Mouse (Mus musculus): ENCODE data around the gene Snx30. TPM values are rescaled to one million over a fixed set of nuclear protein-coding genes. Genes with fewer than 3 reads are reported as not detected.

Snx30 gene
- polyA plus RNA-seq, 1 experiment from 2014 or later: 3.5 TPM

- no peak for TF ChIP-seq CTCF (IDR thresholded peaks at IDR 0.05; ENCODE audit: low read depth)
- TF ChIP-seq EP300 (optimal IDR thresholded peaks at IDR 0.05): no peak
- Histone ChIP-seq H3K9me3 (ENCODE audit: control insufficient read depth, low read length) (no peaks in the 10 kb centered on the region), H3K27ac (replicated peaks) (peak overlapping the region; percentile 80), H3K27me3 (ENCODE audit: control insufficient read depth, insufficient read depth, low read length) (no peaks in the 10 kb centered on the region), H3K4me2 (replicated peaks; ENCODE audit: low read depth) (no peak overlapping the region), H3K4me1 (replicated peaks; ENCODE audit: control insufficient read depth, insufficient read depth) (no peaks in the 10 kb centered on the region), H3K9ac (ENCODE audit: low read length) (no peak overlapping the region), H3K36me3 (ENCODE audit: control insufficient read depth, insufficient read depth, low read length) (peaks cover 2% of the 10 kb centered on the region; the same call in 1 of the 2 replicates), H3K4me3 (ENCODE audit: low read depth, low read length) (no peak overlapping the region)
- ATAC-seq (ENCODE audit: low FRiP score, low TSS enrichment): peak; percentile 85
- peak; percentile 64 for DNase-seq (ENCODE audit: low spot score)
- 56% methylated on average over 12 of the region's 12 CpGs for WGBS
Measured at GRCm38 (mm10) chr4:59897814-59898520, 92.3 kb downstream of the Snx30 start.

- H3K4me2 ChIP-seq (replicated peaks; ENCODE audit: low read depth): no peak overlapping the region
- TF ChIP-seq EP300 (optimal IDR thresholded peaks at IDR 0.05) (no peak), CTCF (IDR thresholded peaks at IDR 0.05; ENCODE audit: low read depth) (no peak)
- H3K27ac ChIP-seq (replicated peaks): peak overlapping the region; percentile 80
- peaks cover 2% of the 10 kb centered on the region; the same call in 1 of the 2 replicates for H3K36me3 ChIP-seq (ENCODE audit: control insufficient read depth, insufficient read depth, low read length)
- no peak overlapping the region for H3K4me3 ChIP-seq (ENCODE audit: low read depth, low read length)
- H3K9ac ChIP-seq (ENCODE audit: low read length): no peak overlapping the region
- ATAC-seq (ENCODE audit: low FRiP score, low TSS enrichment) (peak; percentile 62), DNase-seq (ENCODE audit: low spot score) (peak; percentile 21)
- H3K4me1 ChIP-seq (replicated peaks; ENCODE audit: control insufficient read depth, insufficient read depth): no peaks in the 10 kb centered on the region
- H3K27me3 ChIP-seq (ENCODE audit: control insufficient read depth, insufficient read depth, low read length): no peaks in the 10 kb centered on the region
- 65% methylated on average over 9 of the region's 9 CpGs for WGBS
- no peaks in the 10 kb centered on the region for H3K9me3 ChIP-seq (ENCODE audit: control insufficient read depth, low read length)
Measured at GRCm38 (mm10) chr4:59898521-59898919, 92.9 kb downstream of the Snx30 start.

- H3K27ac ChIP-seq (replicated peaks): no peak overlapping the region
- DNase-seq (ENCODE audit: low spot score): no peak
- no peak overlapping the region for H3K9ac ChIP-seq (ENCODE audit: low read length)
- H3K27me3 ChIP-seq (ENCODE audit: control insufficient read depth, insufficient read depth, low read length): no peaks in the 10 kb centered on the region
- no peak for ATAC-seq (ENCODE audit: low FRiP score, low TSS enrichment)
- no peak overlapping the region for H3K4me3 ChIP-seq (ENCODE audit: low read depth, low read length)
- 87% methylated on average over 6 of the region's 6 CpGs for WGBS
- no peaks in the 10 kb centered on the region for H3K9me3 ChIP-seq (ENCODE audit: control insufficient read depth, low read length)
- H3K36me3 ChIP-seq (ENCODE audit: control insufficient read depth, insufficient read depth, low read length): peaks cover 2% of the 10 kb centered on the region; the same call in 1 of the 2 replicates
- H3K4me2 ChIP-seq (replicated peaks; ENCODE audit: low read depth): no peak overlapping the region
- TF ChIP-seq CTCF (IDR thresholded peaks at IDR 0.05; ENCODE audit: low read depth) (no peak), EP300 (optimal IDR thresholded peaks at IDR 0.05) (no peak)
- H3K4me1 ChIP-seq (replicated peaks; ENCODE audit: control insufficient read depth, insufficient read depth): no peaks in the 10 kb centered on the region
Measured at GRCm38 (mm10) chr4:59901810-59902209, 96.2 kb downstream of the Snx30 start.

GRCm38 (mm10) chr4:59902547-59902946, 96.9 kb downstream of the Snx30 start:
- Histone ChIP-seq H3K9me3 (ENCODE audit: control insufficient read depth, low read length) (no peaks in the 10 kb centered on the region), H3K27ac (replicated peaks) (no peak overlapping the region), H3K9ac (ENCODE audit: low read length) (no peak overlapping the region), H3K27me3 (ENCODE audit: control insufficient read depth, insufficient read depth, low read length) (no peaks in the 10 kb centered on the region), H3K36me3 (ENCODE audit: control insufficient read depth, insufficient read depth, low read length) (peaks cover 2% of the 10 kb centered on the region; the same call in 1 of the 2 replicates), H3K4me3 (ENCODE audit: low read depth, low read length) (no peak overlapping the region), H3K4me2 (replicated peaks; ENCODE audit: low read depth) (no peak overlapping the region), H3K4me1 (replicated peaks; ENCODE audit: control insufficient read depth, insufficient read depth) (no peaks in the 10 kb centered on the region)
- no peak for ATAC-seq (ENCODE audit: low FRiP score, low TSS enrichment)
- no peak for DNase-seq (ENCODE audit: low spot score)
- 68% methylated on average over 6 of the region's 6 CpGs for WGBS
- TF ChIP-seq EP300 (optimal IDR thresholded peaks at IDR 0.05) (no peak), CTCF (IDR thresholded peaks at IDR 0.05; ENCODE audit: low read depth) (peak; percentile 45)

GRCm38 (mm10) chr4:59907092-59907491, 101.5 kb downstream of the Snx30 start:
- no peaks in the 10 kb centered on the region for H3K4me1 ChIP-seq (replicated peaks; ENCODE audit: control insufficient read depth, insufficient read depth)
- no peaks in the 10 kb centered on the region for H3K36me3 ChIP-seq (ENCODE audit: control insufficient read depth, insufficient read depth, low read length)
- H3K27ac ChIP-seq (replicated peaks): no peak overlapping the region
- H3K4me2 ChIP-seq (replicated peaks; ENCODE audit: low read depth): no peak overlapping the region
- ATAC-seq (ENCODE audit: low FRiP score, low TSS enrichment): no peak
- WGBS: 63% methylated on average over 6 of the region's 6 CpGs
- H3K9ac ChIP-seq (ENCODE audit: low read length): no peak overlapping the region
- DNase-seq (ENCODE audit: low spot score): no peak
- no peak overlapping the region for H3K4me3 ChIP-seq (ENCODE audit: low read depth, low read length)
- no peak for TF ChIP-seq CTCF (IDR thresholded peaks at IDR 0.05; ENCODE audit: low read depth)
- TF ChIP-seq EP300 (optimal IDR thresholded peaks at IDR 0.05): no peak
- H3K27me3 ChIP-seq (ENCODE audit: control insufficient read depth, insufficient read depth, low read length): no peaks in the 10 kb centered on the region
- no peaks in the 10 kb centered on the region for H3K9me3 ChIP-seq (ENCODE audit: control insufficient read depth, low read length)

- no peaks in the 10 kb centered on the region for H3K4me1 ChIP-seq (replicated peaks; ENCODE audit: control insufficient read depth, insufficient read depth)
- TF ChIP-seq CTCF (IDR thresholded peaks at IDR 0.05; ENCODE audit: low read depth) (no peak), EP300 (optimal IDR thresholded peaks at IDR 0.05) (no peak)
- H3K4me3 ChIP-seq (ENCODE audit: low read depth, low read length): no peak overlapping the region
- no peaks in the 10 kb centered on the region for H3K36me3 ChIP-seq (ENCODE audit: control insufficient read depth, insufficient read depth, low read length)
- H3K9ac ChIP-seq (ENCODE audit: low read length): no peak overlapping the region
- H3K4me2 ChIP-seq (replicated peaks; ENCODE audit: low read depth): no peak overlapping the region
- no peaks in the 10 kb centered on the region for H3K9me3 ChIP-seq (ENCODE audit: control insufficient read depth, low read length)
- DNase-seq (ENCODE audit: low spot score) (no peak), ATAC-seq (ENCODE audit: low FRiP score, low TSS enrichment) (0 out of 2 replicates have a peak, but pooled peaks have one; percentile 39)
- no peak overlapping the region for H3K27ac ChIP-seq (replicated peaks)
- H3K27me3 ChIP-seq (ENCODE audit: control insufficient read depth, insufficient read depth, low read length): no peaks in the 10 kb centered on the region
- WGBS: 39% methylated on average over 10 of the region's 10 CpGs
Measured at GRCm38 (mm10) chr4:59907657-59908230, 102.1 kb downstream of the Snx30 start.
